Mouse (Mus musculus): ENCODE results near the gene Cadm3.

DNA sequence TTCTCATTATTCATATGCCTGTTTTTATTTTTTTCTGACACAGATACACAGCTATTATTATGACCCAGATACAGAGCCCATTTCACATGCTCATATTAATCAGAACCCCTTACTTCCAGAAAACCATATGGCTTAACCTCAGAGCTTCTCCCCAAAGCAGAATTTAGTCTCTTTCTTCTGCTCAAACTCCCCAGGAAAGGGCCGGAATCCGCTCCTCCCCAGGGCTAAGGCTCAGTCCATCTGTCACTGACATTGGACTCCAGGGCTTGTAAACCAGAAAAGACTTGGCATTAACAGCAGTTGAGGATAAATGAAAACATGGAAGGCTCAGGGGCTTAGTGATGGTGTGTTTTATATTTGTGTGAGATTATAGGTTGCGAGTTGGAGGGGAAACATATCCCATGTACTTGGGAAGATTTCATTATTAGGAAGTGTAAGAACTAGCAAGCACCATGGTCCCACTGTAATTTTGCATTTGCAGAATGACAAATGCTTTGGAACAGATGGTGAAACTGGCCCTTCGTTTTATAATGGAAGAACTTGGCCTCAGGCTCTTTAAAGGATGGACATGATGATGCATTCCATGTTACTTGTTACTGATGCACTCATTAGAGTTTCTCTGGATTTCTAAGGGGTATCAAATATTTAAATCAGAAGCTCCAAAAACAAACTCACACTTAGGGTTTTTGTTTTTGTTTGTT is 7.8 kb downstream of the Cadm3 start:
- no peak for TF ChIP-seq POLR2A (IDR thresholded peaks at IDR 0.05; ENCODE audit: borderline replicate concordance, low read depth, low read length)
- TF ChIP-seq CTCF (IDR thresholded peaks at IDR 0.05; ENCODE audit: low read depth, low read length) = no peak
